Mouse (Mus musculus) liver, postnatal 0 days (tissue): Measurements from ENCODE around the gene Cela1.

Source experiments
- CTCF ChIP-seq: sonication (generic); IDR thresholded peaks from 2 replicates; pipeline ENCODE4 v1.5.1; 2016; ENCODE audit warnings: antibody characterized with exemption, low read depth
- EP300 ChIP-seq: IDR thresholded peaks from 2 replicates; pipeline ENCODE4 v1.6.1; 2016; ENCODE audit warnings: antibody characterized with exemption, low read depth, mild to moderate bottlenecking

- no peak for TF ChIP-seq CTCF
- no peak for TF ChIP-seq EP300
Observed at GRCm38 (mm10) chr15:100667871-100668545, 19.7 kb downstream of the Cela1 start.
